Mouse (Mus musculus): ENCODE data around the gene Slco3a1.

Slco3a1 gene

DNA sequence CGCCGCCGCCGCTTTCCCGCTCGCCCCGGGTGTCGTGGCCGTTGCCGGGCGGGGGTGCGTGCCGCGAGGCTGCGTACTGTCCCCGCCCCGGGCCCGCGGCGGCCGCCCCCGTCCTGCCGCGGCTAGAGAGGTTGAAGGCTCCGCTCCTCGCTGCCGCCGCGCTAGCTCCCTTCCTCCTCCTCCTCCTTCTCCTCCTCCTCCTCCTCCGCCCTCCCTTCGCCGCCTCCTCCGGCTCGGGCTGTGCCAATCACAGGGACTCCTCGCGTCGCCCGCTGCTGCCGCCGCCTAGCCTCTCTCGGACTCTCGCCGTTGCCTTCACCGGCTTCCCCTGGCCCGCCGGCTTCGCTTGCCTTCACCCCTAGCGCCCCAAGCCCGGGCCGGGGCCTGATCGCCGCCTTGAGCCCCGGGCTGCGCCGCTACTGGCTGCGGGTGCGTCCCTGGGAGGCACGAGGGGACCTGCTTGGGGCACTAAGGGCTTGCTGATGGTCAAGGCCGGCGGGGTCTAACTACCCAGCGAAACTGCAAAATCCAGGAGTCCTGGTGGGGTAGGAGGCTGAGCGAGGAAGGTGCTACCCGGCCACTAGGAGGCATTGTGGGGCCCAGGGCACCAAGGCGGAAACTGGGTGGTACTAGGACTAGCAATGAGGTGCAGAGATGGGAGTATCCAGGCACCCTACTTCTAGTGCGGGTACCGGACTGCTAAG is at the start of gene Slco3a1:
TSS of gene Slco3a1 (minus strand) at position 173 of the 704 bp plus-strand sequence.
- peak; percentile 73 for DNase-seq

DNA sequence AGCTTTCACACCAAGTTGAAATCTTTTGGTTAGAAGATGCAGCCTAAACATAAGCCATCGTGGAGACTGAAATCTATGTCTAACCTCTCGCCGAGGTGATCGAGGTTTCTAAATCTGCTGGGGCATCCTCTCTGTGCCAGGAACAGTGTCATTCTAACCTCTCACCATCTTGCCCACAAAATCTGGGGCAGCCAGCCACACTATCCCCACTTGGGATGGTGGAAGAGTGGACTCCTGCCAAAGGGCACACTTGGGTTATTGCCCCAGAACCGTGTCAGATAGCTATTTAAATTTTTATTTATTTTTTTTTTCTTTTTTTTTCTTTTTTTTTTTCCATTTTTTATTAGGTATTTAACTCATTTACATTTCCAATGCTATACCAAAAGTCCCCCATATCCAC is 46.4 kb upstream of the Slco3a1 start:
- DNase-seq = no peak

DNA sequence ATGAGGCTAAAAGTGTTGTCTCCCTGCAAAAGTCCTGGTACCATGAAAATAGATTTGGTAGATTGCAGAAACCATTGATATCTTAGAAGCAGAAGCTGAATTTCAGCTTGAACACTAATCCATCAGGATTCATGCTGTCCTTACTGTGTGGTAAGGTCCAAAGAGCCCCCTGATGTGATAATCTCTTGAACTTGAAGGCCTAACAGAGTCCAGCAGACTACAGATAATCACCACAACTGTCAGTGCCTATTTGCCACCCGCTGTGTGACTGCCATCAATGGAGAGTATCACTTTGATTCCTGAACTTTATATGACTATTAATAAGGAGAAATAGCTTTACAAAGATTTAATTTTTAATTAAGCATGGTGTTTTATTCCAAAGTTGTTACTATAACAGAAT is 24.8 kb upstream of the Slco3a1 start:
- no peak for DNase-seq

DNA sequence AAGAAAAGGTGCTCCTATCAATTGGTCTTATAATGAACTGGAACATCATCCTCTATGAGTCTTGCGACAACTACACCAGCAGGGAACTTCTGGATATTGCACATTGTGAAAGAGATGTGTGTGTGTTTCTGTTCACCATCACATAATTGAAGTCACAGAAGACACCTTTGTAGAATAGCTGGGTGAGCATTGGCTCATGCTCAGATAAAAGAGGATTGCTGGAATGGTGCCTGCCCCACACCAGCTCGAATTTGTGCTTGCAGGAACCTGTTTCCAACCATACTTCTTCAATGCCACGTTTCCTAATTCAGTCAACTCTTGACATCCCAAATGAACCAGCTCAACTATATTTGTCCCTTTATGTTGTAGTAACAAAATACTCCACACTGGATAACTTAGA is 21.1 kb upstream of the Slco3a1 start:
- no peak for DNase-seq

DNA sequence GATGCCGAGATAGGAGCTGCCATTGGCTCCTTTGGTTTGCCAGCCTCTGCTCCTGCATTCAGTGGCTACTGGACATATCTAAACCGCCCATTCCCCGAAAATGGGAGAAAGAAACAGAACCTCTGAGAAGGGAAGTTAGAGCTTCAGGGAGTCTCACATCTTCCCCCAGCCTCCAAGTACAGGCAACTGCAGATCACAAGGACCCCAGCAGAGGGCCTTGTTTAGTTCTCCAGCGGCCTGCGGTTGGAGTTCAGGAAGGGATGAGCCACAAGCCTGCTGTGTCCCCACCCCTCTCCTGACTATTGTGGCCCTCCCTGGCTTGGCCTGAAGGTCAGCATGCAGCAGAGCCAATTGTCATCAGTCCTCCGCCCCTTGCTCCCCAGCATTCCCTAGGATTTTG is 836 bp upstream of the Slco3a1 start:
- peak; percentile 70 for DNase-seq

DNA sequence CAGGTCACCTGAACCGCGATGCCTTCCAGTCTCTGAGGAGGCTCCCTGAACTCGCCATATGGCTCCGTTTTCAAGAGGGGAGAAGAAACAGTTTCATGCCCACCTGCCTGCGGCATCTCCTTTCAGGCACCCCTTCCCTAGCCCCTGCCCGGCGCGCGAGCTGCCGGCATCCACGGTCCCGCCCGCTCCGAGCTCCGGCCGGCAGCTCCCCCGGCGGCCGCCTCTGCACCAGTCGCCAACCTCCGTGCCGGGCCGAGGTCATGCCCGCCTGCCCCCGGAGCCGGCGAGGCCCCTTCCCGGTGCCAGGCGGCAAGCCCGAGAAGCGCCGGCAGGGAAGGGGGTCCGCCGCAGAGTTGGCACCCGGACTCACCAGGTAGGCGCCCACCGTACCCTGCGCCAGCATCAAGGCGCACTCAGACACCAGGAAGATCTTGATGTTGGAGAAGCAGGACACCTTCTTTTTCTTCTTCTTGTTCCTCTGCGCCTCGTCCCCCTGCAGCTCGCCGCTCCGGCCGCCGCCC is 479 bp downstream of the Slco3a1 start:
- peak; percentile 24 for DNase-seq

DNA sequence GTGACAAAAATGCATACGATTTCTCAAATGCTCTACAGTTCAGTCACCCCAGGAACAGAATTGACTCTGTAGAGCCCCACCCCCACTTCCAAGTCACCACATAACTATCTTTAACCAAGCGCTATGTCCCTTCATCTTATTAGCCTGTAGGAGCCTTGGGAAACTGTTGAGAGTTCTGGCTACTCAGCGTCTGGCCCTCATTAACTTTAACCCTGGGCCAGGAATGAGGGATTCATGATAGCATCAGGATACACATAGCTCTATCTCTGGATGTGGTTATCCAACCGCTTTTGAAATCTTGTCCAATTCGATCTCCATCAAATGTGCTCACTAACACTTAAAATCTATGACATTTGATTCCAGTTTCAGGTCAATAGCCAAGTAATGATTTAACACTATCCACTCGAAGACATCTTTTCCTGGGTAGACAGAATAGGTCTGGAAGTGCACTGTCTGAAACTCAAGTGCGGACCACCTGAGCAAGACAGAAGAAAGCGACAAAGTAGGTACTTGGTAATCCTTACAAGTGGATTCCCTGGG is 1.4 kb downstream of the Slco3a1 start:
- no peak for DNase-seq

DNA sequence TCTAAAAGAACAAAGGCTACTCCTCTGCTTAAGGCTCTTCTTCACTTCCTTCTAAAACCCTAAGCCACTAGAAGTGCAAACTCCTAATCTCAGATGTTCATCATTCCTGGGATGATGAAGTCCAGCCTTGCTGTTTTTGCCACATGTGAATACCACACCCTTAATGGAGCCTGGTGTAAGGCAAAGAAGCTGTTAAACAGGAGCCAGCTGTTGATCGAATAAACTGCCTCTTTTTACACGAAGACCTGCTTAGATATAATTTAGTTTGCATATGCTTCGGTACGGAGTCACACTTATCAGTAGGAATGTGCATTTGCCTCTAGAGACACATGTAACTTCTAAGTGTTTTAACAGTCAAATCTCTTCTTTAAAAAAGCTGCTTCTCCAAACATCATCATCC is 2.0 kb downstream of the Slco3a1 start:
- DNase-seq = no peak

DNA sequence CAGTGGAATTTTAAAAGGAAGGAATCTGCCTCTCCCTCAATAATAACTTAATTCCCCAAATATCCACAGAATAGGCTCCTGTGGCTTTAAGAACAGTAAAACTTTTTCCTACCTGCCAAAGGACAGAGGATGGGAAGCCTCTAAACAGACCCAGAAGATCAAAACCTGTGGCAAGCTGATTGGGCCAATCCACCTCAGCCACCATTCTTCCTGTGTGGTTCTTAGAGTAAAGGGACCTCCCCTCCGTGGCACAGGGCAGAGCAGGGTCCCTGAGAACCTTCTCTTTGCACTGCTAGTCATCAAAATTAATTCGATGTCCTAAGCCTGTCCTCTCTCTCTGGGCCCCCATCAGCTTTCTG is 2.6 kb downstream of the Slco3a1 start:
- no peak for DNase-seq

DNA sequence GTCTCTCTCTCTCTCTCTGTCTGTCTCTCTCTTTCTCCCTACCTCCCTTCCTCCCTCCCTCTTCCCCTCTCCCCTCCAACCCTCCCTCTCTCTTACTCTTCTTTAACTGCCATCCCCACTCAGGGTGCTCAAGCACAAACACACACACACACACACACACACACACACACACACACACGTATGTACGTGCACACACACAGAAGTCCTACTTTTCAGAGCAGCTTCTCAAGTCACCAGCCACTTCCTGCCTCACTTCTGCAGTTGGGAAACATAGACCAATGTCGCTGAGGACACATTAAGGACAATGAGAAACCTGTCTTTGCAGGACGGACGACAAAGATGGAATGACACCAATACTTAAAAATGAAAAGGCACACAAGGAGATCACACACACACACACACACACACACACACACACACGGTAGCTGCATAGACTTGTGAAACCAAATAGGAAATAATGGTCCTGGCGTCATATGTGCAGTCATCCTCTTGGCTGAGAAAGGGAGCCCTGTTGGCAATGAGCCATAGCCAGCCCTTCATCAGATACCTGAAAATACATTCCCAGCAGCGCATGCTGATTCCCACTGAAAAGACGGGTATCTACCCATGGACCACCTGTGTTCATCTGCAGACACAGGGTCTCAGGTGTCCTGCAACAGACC is 3.1 kb downstream of the Slco3a1 start:
- no peak for DNase-seq

DNA sequence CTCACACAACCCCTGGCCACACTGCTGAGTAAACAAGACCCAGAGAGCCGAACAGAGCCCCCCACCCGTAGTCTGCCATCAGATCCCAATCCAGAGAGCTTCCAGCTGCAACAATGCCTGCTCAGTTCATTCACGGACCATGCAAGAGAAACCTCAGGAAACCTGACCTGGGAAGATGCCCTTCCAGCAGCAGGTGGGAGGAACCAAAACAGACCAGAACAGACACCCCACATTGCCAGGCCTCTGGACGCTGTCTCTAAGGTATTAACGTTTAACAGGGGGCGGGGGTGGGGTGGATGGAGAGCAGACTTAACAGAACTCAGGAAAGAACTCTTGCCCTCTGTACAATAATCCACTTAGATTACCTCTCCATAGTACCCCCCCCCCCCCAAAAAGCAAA is 4.9 kb downstream of the Slco3a1 start:
- DNase-seq = no peak

DNA sequence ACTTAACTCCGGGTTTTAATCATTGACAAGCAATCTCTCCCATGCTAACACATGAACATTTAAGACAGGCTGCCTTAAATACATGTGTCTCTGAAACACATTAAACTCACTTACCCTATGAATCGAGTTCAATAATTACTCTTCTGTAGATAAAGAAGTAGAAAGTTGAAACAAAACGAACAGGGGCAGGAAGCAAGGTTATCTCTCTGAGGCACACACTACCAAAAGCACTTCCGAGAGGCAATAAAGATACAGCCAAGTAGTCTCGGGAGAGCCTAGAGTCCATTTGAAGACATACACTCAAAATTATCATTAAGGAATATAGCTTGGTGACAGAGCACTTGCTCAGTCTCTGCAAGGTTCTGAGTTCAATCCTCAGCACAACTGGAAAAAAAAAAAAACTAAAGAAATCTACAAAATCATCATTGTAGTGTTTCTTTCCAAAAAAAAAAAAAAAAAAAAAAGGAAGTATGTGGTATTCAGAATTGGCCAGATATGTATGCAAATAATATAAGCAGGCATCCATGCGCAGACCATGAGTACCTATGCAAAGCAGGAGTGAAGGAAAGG is 5.5 kb downstream of the Slco3a1 start:
- DNase-seq = no peak

DNA sequence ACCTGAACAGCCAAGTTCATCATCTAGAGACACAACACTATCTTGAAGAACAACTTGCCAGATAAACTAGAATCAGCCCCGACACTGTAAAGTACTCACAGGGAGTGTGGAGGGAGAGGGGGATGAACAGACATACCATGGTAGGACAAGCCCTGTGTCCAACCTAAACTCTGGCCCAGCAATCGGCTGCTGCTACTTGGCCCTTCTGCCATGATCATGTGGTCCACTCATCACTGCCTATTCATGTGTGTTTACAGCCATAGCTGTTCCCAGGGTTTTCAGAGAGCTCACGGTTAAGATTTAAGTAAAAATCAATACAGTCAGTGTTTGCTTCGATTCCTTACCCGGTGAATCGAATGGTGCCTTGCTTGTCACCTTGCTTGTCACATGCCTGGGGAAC is 7.9 kb downstream of the Slco3a1 start:
- no peak for DNase-seq

DNA sequence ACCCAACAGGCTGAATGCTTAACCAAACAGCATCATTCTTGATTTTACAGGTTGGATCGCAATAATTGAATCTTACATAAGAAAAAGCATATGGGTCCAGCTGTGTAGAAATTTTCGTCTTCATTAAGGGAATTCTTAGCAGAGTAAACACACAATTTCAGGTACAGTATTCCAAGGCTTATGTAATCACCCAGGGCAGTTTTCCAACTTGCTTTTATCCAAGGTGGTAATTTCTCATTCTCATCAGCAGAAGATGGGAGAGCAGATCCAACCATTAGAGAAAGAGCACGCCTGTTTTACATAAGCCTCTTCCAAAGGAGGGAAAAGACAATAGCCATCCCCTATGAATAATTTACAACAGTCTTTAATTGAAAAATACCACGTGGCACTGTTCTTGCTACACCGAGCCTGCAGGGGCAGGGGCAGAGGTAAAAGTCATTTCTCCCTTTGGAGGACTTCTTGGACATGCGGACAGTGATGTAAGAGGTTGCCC is 9.0 kb downstream of the Slco3a1 start:
- DNase-seq = no peak

DNA sequence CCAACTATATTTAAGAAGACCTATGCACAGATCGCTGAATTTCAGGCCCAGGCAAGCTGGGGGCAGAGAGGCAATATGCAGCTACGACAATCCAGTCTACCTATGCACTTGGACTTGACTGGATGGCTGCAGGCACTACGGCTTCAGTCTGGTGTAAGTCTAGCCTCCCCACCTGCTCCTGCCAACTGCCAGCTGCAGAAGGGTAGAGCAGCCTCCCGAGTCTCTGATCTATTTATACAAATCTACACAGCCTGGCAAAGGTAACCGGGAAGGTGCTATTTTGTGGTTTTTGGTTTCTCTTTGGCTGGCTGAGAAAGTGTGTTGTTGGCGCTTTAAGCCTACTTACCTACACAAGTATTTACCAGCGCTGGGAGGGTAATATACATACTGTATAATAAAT is 10.3 kb downstream of the Slco3a1 start:
- DNase-seq = no peak

DNA sequence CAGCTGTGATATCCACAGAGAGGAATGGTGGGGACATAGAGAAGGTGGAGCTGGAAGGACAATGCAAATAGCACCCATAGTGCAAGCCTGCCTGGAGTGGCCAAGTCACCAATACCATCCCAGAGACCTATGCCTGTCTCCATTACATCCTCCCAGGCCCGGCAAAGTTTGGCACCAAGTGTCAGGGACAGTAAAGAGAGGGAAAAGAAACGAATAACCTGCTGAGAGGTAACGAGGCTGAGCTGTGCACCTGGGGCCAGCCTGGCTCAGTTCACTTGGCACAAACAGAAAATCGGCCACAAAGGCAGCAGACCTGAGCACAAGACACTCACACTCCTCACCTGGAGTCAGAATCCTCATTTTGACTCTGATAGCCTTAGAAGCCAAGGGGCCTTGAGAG is 12.6 kb downstream of the Slco3a1 start:
- DNase-seq = no peak

DNA sequence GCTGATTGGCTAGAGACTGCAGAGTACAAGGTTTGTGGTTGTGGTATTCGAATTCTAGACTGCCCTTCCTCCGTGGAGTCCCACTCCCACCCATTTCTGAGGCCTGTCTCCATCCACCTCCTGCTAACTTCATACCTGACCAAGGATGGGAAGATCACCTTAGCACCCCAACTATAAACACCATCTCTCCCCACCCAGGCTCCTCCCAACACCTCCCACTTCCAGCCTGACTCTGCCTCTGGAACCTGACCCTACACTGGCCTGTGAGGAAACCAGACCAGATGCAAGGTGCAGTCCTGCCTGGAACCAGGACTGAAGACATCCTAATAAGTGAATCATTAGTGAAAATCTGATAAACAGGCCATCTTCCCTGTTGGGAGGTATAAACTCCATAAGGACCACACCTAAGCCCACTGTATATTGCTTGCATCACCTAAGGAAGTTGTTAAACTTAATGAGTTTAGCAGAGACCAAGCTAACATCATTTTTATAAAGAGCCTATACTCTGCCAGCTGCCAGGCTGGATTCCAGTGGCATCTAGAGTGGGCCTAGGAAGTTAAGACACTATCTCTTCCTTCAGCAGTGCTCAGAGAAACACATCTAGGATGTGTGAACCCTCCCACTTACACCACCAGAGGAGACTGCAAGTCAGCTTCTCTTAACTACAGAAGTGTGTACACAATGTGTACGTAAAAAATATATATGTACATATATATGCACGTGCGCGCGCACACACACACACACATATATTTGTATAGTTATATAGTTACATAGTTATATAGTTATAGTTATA is 13.5 kb downstream of the Slco3a1 start:
- DNase-seq = no peak

DNA sequence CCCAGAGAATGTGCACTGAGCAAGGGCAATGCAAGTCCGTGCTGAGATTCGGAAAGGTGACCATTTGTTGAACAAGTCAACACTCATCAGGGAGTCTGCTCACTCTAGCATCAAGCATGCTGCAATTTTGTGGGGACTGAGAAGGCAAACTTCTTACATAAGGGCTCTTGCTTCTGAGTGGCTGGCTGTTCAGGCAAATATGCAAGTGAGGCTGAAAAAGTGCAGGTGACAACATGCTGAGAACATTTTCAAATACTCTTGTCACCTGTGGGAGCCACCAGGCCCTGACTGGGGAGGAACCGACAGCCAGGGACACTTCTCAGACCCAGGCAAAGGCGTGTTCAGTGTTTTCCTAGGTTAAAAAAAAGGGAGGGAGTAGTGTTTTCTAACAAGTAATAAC is 18.4 kb downstream of the Slco3a1 start:
- no peak for DNase-seq

DNA sequence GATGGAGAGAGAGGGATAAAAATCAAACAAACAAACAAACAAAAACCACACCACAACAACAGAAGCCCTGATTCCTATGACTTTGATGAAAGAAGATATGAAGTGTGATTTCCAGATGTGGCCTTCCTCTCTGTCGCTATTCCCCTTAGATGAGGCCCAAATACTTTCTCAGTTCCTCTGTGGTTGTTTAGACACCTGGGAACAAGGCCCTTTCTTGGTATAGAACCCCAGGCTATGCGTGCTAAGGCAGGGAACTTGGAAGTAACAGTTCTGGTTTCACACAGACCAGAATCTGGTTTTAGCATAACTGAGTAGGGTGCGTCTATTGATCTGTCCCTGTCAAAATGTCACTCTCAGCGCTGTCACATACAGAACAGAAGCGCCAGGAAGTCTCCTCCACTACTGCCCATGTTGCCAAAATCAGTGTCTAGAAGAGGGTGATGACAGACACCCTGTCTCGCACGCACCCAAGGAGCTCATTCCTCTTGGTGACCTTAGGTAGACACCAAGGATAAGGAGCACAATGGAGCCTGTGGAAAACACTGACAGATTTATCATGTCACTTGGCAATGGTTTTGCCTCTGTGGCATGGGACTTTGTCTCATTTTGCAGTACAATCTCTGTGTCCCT is 23.0 kb downstream of the Slco3a1 start:
- no peak for DNase-seq

DNA sequence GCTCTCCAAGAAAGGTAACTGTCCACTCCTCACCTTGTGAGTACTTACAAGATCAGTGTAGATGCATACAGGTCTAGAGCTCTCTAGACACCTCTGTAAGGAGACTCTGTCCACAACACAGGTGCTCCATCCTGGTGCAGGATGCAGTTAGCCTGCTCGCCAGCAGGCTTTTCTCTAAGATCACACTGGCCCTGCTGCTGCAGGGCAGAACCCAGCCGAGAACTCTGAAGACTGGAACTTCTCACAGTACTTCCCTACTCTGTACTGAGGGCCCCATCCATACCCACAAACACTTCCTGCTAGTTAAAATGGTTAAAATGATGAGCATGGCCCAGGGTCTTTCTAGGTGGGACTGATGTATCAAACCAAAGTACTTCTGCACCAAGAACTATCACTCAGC is 24.7 kb downstream of the Slco3a1 start:
- no peak for DNase-seq

DNA sequence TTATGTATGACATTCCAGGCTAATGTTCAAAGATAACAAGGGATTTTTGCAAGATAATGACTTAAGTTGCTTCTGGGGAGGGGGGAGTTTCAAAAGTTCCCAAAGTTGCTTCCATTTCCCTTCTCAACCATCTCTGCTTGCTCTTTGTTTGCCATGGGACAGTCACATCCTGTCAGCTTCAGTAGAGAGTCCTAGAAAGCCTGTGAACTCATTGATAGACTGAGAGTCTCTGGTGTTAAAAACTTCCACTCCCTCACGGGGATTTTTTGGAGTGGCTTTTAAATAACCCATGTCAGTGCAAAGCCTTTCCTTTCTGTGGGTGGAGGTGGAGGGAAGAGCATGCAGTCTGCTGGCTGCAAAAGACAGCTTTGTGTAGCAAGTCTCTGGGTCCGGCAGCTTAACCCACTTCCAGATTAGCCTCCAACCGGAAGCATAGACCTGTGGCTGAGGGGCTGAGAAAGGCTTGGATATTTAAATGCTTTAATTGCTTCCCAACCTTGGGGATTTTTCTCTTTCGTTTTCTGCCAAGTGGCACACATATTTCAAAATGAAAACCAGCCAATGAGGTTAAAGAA is 25.3 kb downstream of the Slco3a1 start:
- DNase-seq = no peak

DNA sequence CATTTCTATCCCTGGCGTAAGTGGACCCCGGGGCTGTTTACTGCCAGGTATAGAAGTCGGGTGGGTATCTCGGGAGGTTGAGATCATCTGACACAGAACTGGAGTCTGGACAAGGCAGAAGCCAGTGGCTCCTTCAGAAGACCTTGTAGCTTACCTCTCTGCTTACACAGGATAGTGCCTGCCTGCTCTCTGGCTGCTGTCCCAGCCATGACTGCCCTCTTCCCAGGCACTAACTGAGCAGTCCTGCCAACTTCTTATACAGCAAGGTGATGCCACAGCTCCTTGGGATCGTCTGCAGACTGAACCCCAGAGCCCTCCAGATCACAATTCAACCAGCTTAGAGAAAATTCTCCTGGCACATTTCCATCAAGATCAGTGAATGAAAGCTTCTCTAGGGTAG is 26.4 kb downstream of the Slco3a1 start:
- no peak for DNase-seq
